Mouse (Mus musculus) gastrocnemius, adult 18-20 months (tissue): ENCODE results near the gene Fam110c. TPM values are rescaled to one million over a fixed set of nuclear protein-coding genes. Genes with fewer than 3 reads are reported as not detected.
"Not testable (repeated sequence)": the region's sequence is repeated elsewhere in the genome, so short reads cannot be mapped to it uniquely, and the experiment has no call there.

Experiments
- DNase-seq: peaks from one replicate; pipeline ENCODE4 v3.0.0; 2021; ENCODE audit warnings: low spot score
- long read RNA-seq, 2 experiments: library from polyadenylated mRNA; stranded (forward); transcript quantifications; one replicate each; pipeline ENCODE4 v2.0.0; 2021
- total RNA-seq, 2 experiments: library from RNA; stranded (reverse); gene quantifications; 2 replicates each; pipeline ENCODE4 v1.2.3; 2021

Gene Fam110c
- under 1 TPM in 1 of 2 experiments, not detected in 1; 0.09 TPM for total RNA-seq
- long read RNA-seq, experiment 1: 0 reads
- long read RNA-seq, experiment 2: 0 reads

DNA sequence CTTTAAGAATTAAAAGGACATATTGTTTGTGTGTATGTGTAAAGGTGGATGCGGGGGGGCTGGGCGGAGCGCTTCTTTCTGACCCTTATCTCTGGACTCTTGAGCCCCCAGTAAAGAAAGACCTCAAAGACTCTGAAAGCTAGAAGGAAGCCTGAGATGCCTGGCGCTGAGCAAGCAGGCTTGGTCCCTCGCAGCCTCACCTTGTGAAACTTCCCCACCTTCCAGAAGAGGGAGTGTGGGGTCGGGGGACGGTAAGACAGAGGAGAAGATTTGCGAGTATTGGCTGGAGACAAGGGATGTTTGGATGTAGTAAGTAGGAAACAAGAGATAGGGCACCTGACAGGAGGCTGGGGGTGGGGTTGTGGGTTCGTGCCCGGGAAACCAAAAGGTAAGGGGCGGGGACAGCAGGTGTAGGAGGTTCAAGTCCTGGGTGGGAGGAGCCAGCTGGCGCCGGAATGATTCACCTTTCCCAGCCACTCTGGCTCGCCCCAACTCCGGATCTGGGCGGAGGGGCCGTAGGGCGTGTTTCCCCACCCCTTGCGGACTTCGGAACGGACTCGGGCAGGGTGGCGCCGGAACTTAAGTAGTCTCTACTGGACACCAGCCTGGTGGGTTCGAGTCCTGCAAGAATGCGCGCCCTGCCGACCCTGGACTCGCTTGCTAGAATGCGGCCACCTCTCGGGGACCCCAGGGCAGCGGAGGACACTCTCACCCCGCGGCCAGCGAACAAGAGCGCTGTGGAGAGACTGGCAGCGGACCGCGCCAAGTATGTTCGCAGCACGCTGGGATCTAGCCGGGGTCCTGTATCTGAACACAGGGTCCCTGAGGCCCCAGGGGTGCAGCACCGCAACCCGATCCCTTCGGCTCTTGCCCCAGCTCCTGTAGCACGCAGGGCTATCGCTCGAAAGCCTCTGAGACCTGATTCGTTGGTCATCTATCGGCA is at the start of gene Fam110c:
TSS of gene Fam110c (plus strand) at position 450 of the 943 bp plus-strand sequence.
- no peak for DNase-seq

- DNase-seq: no peak
Observed at GRCm38 (mm10) chr12:31026423-31026822, 47.2 kb upstream of the Fam110c start.

GRCm38 (mm10) chr12:31052066-31052465 is 21.6 kb upstream of the Fam110c start:
- no peak for DNase-seq

- DNase-seq: no peak
Observed at GRCm38 (mm10) chr12:31056291-31056864, 17.3 kb upstream of the Fam110c start.

- no peak for DNase-seq
Observed at GRCm38 (mm10) chr12:31059393-31059853, 14.2 kb upstream of the Fam110c start.

GRCm38 (mm10) chr12:31060245-31060644 is 13.4 kb upstream of the Fam110c start:
- DNase-seq: no peak

- no peak for DNase-seq
Observed at GRCm38 (mm10) chr12:31071222-31071621, 2.4 kb upstream of the Fam110c start.

DNA sequence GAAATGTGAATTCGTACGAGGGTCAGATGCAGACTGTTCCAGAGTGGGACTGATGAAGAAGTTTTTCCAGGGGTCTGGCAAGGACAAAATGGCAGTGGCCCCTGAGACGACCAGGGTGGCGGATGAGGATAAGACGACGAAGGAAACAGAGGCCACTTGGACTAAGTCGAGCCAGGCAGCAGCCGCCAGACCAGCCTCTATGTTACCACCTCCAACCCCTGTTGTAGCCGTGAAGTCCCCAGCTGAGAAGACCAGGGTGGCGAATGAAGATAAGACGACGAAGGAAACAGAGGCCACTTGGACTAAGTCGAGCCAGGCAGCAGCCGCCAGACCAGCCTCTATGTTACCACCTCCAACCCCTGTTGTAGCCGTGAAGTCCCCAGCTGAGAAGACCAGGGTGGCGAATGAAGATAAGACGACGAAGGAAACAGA is 710 bp downstream of the Fam110c start:
- not testable (repeated sequence) for DNase-seq

DNA sequence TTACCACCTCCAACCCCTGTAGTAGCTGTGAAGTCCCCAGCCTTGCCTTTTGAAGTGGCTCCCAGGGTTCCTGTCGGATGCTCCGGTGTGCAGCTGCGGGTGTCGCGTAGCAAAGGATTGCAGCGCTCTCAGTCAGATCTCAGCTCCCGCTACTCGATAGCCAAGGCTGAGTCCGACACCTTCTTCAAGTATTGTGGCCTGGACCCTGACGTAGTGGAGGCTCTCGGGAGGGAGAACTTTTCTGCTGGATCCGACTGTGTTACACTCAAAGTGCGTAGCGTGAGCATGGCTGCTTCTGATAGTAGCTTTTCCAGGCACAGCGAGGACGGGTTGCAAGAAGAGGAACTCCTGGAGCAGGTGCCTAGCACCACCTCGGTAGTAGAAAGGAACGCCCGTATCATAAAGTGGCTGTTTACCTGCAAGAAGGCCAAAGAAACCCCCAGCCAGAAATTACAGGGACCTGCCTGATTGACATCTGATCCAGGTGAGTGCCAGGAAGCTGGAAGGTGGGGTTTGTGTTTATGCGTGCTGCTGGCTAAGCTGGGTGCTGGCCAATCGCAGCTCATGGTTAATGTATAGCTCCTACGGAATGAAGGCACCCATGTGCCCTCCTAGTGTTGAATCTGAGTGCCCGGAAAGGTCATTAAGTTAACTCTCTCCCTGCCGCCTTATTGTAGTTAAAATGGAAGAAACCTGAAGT is 1.3 kb downstream of the Fam110c start:
- DNase-seq: no peak

DNA sequence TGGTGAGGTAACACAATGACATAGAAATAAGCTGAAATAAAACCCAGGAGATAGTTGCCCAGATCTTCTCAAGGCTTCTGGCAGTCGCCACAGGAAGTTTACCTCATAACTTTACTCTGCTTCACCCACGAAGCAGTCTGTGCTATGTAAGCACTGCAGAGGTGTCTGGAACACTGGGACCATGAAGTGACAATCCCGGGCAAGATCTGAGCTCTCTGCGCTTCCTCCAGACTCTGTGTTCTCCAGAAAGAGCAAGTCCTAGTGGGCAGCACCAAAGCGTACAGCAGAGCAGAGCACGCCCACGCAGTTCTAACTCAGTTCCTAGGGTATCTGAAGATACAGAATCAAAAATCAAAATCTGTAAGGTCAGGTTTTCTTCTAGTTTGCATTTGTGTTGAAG is 3.4 kb downstream of the Fam110c start:
- no peak for DNase-seq

- DNase-seq: no peak
Observed at GRCm38 (mm10) chr12:31078030-31078429, 4.4 kb downstream of the Fam110c start.

- DNase-seq: no peak
Observed at GRCm38 (mm10) chr12:31080352-31080751, 6.7 kb downstream of the Fam110c start.

DNA sequence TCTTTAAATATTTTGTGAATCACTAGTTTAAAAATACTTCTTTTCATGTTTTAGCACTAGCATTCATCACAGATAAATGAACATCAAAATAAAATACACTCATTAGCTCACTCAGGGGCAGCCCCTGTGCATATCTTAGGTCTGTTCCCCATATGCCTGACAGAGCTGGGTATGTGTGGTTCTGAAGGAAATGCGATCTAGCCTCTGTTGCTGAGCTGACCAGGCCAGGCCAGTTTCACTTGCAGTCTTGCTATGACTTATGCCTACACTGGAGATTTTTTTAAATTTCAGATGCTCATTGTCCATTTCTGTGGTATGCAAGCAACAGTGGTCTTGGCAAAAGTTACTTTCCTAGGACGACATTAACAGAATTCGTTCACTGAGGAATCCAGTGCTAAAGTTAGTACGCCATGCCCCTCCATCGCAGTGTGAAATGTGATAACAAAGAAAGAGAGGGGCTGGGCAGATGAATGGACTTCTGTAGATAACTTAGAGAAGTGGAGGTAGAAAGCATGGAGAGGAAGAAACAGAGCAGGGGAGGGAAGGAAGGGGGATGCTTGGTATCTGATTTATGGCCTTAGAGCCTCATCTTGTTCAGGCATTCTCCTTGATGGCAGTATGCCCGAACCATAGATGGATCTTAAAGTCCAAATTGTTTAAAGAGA is 7.4 kb downstream of the Fam110c start:
- DNase-seq: no peak

DNA sequence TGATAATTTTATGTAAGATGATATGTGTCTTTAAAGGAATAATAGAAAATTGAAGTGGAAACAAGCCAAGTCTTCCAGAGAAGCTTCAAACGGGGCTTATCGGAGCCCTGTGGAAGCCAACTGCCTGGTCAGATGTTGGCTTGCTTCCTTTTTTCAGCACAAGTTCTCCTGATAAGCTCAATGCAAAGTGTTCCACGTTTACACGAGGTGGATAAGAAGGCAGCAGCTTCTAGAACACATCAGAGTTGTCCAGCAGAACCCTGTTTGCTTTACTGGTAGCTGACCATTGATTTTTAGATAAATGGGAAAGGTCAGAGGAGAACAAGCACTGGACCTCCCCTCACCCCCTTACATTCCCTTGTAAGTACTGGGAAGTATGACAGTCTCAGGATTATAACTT is 9.3 kb downstream of the Fam110c start:
- no peak for DNase-seq

DNA sequence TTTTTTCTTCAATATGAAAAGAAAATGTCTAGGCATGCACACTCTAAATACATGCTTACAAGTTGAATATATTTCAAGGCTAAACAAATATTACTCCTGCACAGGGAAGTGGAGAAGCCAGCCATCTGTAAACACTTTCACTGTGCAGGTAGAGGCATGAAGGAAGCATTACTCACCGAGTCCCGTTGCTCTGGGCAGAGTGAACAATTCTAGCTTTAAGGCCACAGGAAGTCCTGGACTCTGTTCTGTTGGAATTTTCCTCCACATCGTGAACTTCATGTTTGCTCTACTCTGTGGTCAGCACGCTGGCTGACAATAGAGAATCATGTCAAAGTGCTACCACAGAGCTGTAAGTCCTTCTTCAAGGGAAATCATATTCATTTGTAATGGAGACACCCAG is 9.7 kb downstream of the Fam110c start:
- no peak for DNase-seq

DNA sequence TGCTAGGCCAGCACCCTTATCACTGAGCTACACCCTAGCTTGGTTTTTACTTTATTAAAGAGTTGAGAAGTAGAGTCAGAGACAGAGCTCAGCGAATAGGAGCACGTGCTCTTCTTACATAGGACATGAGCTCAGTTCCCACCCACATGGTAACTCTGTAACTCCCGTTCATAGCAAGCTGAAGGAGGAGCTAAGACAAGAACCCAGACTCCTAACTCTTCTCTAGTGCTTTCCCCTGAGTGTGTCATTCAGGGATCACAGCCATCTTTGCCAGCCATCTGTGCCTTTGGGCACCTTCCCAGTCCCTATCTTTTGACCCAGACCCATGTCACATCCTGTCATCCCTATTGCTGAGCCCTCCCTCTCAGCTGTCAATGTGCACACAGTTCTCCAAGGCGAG is 13.4 kb downstream of the Fam110c start:
- no peak for DNase-seq

DNA sequence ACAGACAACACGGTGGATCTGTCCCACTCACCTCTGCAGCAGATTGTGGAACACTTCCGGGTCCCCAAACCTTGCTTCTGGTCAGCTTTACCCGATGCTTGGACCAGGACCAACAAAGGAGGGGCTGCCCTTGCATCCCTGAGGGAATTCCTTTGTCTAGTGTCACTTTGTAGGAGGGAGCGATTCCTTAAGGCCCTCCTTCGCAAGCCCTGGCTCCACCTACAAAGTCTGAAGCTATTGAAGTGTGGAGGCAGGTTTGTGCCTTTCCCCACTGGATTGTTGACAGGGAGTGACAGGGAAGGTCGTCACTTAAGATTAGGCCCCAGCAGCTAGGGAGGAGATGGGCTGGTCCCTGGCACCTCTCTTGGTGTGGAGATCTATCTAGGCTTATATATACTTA is 16.7 kb downstream of the Fam110c start:
- DNase-seq: no peak

DNA sequence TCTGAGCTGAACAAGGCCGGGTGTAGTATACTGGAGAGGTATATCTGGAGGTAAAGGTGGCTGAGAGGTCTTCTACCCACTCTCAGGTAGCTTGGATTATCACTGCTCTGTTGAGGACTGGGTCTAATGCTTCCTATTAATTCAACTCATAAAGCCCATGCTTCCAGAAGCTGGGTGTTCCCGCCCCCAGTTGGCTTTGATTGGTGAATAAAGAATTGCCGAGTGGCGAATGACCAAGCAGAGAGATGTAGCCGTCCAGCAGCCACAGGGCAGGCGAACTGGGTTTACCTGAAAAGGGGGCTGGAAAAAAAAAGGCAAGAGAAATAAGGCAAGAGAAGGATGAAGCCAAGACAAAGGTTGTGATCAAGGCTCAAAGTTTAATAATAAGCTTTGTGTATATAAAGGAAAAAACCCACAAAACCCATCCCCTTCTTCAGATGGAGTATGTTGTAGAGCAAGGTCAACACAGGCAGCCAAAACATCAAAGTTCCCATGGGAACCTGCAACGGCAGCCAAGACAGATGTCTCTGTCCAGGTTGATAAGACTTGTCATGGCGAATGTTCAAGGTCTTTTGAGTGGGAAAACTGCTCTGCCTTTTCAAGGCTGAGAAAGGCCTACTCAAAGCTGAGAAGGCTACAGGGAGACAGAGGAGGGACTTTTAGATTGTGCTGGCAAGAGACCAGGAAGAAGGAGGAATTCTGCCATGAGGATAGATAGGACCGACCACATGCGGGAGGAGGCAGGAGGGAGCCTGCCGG is 17.4 kb downstream of the Fam110c start:
- DNase-seq: no peak

DNA sequence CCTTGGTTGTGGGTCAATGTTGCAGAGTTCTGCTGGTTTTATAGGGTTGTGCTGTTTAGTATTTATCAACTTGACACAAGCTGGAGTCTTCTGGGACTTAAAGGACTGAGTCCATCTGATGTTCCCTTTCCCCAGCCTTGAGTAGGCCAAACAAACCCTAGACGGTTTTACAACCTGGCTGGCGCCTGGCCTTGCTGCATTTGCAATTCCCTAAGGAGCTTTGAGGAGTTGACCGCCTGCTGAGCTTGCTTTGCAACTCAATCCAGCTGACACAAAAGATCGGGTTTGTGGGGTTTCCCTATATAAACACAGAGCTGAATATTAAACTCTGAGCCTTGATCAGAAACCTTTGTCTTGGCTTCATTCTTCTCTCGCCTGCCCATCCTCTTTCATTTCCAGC is 18.8 kb downstream of the Fam110c start:
- DNase-seq: no peak

DNA sequence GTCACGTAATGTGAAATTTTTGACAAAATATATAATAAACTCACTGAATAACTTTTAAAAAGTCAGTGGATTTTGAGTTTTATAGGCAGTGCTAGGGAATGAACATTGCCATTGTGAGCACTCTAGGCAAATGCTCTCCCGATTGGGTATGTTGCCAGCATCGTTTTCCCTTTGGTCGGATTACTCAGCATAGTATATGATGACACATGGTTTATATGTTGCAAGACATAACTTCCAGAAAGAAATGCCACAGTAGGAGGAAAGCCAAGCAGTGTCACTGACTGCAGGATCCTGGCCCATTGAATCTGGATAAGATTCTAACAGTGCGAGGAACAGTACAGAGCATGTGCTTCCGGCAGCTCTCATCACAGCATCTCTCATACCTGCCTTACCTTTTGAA is 23.5 kb downstream of the Fam110c start:
- no peak for DNase-seq

DNA sequence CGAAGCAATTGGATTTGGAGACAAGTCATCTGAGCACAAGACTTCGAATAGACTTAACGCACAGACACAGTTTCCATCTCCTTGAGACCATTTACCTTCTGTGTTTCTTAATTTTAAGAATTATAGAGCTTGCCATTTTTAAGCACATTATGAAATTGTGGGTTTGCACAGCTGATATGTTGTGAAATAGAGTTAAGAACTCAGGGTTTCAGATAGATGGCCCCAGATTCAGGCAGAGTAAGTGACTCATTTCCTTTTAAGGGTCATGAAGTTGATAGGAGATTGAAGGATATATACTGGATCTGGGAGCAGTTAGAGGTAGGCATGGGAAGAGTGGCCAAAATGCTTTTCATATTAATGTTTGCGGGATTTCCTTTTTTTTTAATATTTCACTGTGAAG is 27.5 kb downstream of the Fam110c start:
- DNase-seq: no peak
